Mouse (Mus musculus) intestine, embryonic 16.5 days (tissue): Measurements from ENCODE around the gene Ppcdc. TPM values are rescaled to one million over a fixed set of nuclear protein-coding genes. Genes with fewer than 3 reads are reported as not detected.

Source experiments
- ATAC-seq: fragments of 200-750 bp; cut with Nextera tagmentation; 2 replicates; pipeline ENCODE4 v1.8.0; 2017; ENCODE audit warnings: moderate TSS enrichment, moderate library complexity
- H3K27ac ChIP-seq: fragments of 300-500 bp; sonication (generic); 2 replicates; pipeline ENCODE4 v1.5.1; 2014; ENCODE audit warnings: mild to moderate bottlenecking, low read length
- H3K27me3 ChIP-seq: fragments of 300-500 bp; sonication (generic); replicated peaks from 2 replicates; pipeline ENCODE4 v1.6.1; 2014; ENCODE audit warnings: low read length, control low read depth, mixed read lengths; ENCODE audit not compliant: control insufficient read depth, insufficient read depth
- H3K36me3 ChIP-seq: fragments of 300-500 bp; sonication (generic); 2 replicates; pipeline ENCODE4 v1.6.1; 2014; ENCODE audit warnings: low read length, control low read depth; ENCODE audit not compliant: control insufficient read depth, insufficient read depth
- H3K4me1 ChIP-seq: fragments of 300-500 bp; sonication (generic); 2 replicates; pipeline ENCODE4 v1.6.1; 2014; ENCODE audit warnings: low read length, control low read depth, mixed read lengths; ENCODE audit not compliant: control insufficient read depth, insufficient read depth
- H3K4me2 ChIP-seq: fragments of 300-500 bp; sonication (generic); 2 replicates; pipeline ENCODE4 v1.6.1; 2014; ENCODE audit warnings: low read depth, low read length, control low read depth
- H3K4me3 ChIP-seq: fragments of 300-500 bp; sonication (generic); 2 replicates; pipeline ENCODE4 v1.5.1; 2014; ENCODE audit warnings: mild to moderate bottlenecking, low read length
- H3K9ac ChIP-seq: fragments of 300-500 bp; sonication (generic); 2 replicates; pipeline ENCODE4 v1.6.1; 2014; ENCODE audit warnings: low read depth, low read length
- H3K9me3 ChIP-seq: fragments of 300-500 bp; sonication (generic); 2 replicates; pipeline ENCODE4 v1.6.1; 2016; ENCODE audit warnings: low read length, control low read depth; ENCODE audit not compliant: control insufficient read depth
- WGBS: fragments of 180-500 bp; shearing (Covaris S2); extraction: QIAGEN DNeasy Blood & Tissue Kit; methylation state at CpG from one replicate; pipeline ENCODE4 v1.1.7; 2014; 5-methylcytosine and 5-hydroxymethylcytosine counted together
- polyA plus RNA-seq: library from polyadenylated mRNA; unstranded; fragments of >200 nt; fragmentation: Nextera tagmentation; extraction: Ambion mirVana; gene quantifications from 2 replicates; pipeline ENCODE4 v1.2.1, GENCODE M21; 2015

Ppcdc gene
- polyA plus RNA-seq, 1 experiment from 2014 or later: 29.4 TPM

- Histone ChIP-seq H3K4me3 (no peak overlapping the region), H3K4me1 (no peaks in the 10 kb centered on the region), H3K9me3 (peaks cover 13% of the 10 kb centered on the region), H3K4me2 (no peak overlapping the region), H3K27me3 (no peaks in the 10 kb centered on the region), H3K27ac (no peak overlapping the region), H3K9ac (no peak overlapping the region), H3K36me3 (no peaks in the 10 kb centered on the region)
- no peak for ATAC-seq
- 80% methylated on average over 2 of the region's 2 CpGs for WGBS
These were observed 41.2 kb downstream of the Ppcdc start for GRCm38 (mm10) chr9:57398773-57399172.

- H3K27ac ChIP-seq: peak overlapping the region; percentile 8; the same call in 1 of the 2 replicates
These were observed 47.0 kb downstream of the Ppcdc start for GRCm38 (mm10) chr9:57392892-57393291.

GRCm38 (mm10) chr9:57390869-57391268 is 49.1 kb downstream of the Ppcdc start:
- Histone ChIP-seq H3K4me3 (no peak overlapping the region), H3K36me3 (no peaks in the 10 kb centered on the region), H3K4me2 (no peak overlapping the region), H3K9ac (no peak overlapping the region), H3K4me1 (no peaks in the 10 kb centered on the region), H3K27me3 (no peaks in the 10 kb centered on the region), H3K9me3 (no peaks in the 10 kb centered on the region; the same call in none of the 2 replicates), H3K27ac (0 out of 2 replicates have a peak overlapping the region, but pooled peaks have one; percentile 17)
- ATAC-seq: no peak
- WGBS: 79% methylated on average over 3 of the region's 3 CpGs

More at GRCm38 (mm10) chr9:57392892-57393291, 47.0 kb downstream of the Ppcdc start:
- WGBS: 43% methylated on average over 1 of the region's 1 CpGs
- Histone ChIP-seq H3K9ac (no peak overlapping the region), H3K36me3 (no peaks in the 10 kb centered on the region), H3K4me3 (no peak overlapping the region), H3K4me2 (no peak overlapping the region), H3K4me1 (no peaks in the 10 kb centered on the region), H3K27me3 (no peaks in the 10 kb centered on the region), H3K9me3 (peaks cover 3% of the 10 kb centered on the region)
- peak; percentile 88 for ATAC-seq

GRCm38 (mm10) chr9:57389131-57389530 is 50.8 kb downstream of the Ppcdc start:
- no peak for ATAC-seq
- WGBS: 8% methylated on average over 1 of the region's 1 CpGs
- Histone ChIP-seq H3K27me3 (no peaks in the 10 kb centered on the region), H3K9me3 (no peaks in the 10 kb centered on the region; the same call in none of the 2 replicates), H3K36me3 (no peaks in the 10 kb centered on the region), H3K4me1 (no peaks in the 10 kb centered on the region), H3K4me2 (no peak overlapping the region), H3K27ac (no peak overlapping the region), H3K4me3 (no peak overlapping the region), H3K9ac (no peak overlapping the region)

GRCm38 (mm10) chr9:57386926-57387325 is 53.0 kb downstream of the Ppcdc start:
- no peak overlapping the region for H3K9ac ChIP-seq
- ATAC-seq: no peak
- H3K27ac ChIP-seq: no peak overlapping the region
- H3K4me1 ChIP-seq: no peaks in the 10 kb centered on the region
- H3K4me2 ChIP-seq: no peak overlapping the region
- WGBS: 74% methylated on average over 4 of the region's 4 CpGs
- no peaks in the 10 kb centered on the region for H3K27me3 ChIP-seq
- H3K4me3 ChIP-seq: no peak overlapping the region
- no peaks in the 10 kb centered on the region for H3K9me3 ChIP-seq
- no peaks in the 10 kb centered on the region for H3K36me3 ChIP-seq

GRCm38 (mm10) chr9:57384621-57385020 is 55.3 kb downstream of the Ppcdc start:
- H3K27me3 ChIP-seq: no peaks in the 10 kb centered on the region
- H3K4me3 ChIP-seq: no peak overlapping the region
- no peak overlapping the region for H3K4me2 ChIP-seq
- no peaks in the 10 kb centered on the region for H3K36me3 ChIP-seq
- no peaks in the 10 kb centered on the region for H3K9me3 ChIP-seq
- ATAC-seq: no peak
- WGBS: 56% methylated on average over 2 of the region's 2 CpGs
- H3K27ac ChIP-seq: no peak overlapping the region
- H3K9ac ChIP-seq: no peak overlapping the region
- H3K4me1 ChIP-seq: no peaks in the 10 kb centered on the region

- ATAC-seq: no peak
- WGBS: 90% methylated on average over 3 of the region's 3 CpGs
- H3K27me3 ChIP-seq: no peaks in the 10 kb centered on the region
- no peak overlapping the region for H3K27ac ChIP-seq
- H3K4me2 ChIP-seq: no peak overlapping the region
- no peaks in the 10 kb centered on the region for H3K36me3 ChIP-seq
- H3K4me3 ChIP-seq: no peak overlapping the region
- no peaks in the 10 kb centered on the region for H3K9me3 ChIP-seq
- H3K9ac ChIP-seq: no peak overlapping the region
- H3K4me1 ChIP-seq: no peaks in the 10 kb centered on the region
These were observed 78.9 kb downstream of the Ppcdc start for GRCm38 (mm10) chr9:57360999-57361398.

- Histone ChIP-seq H3K36me3 (no peaks in the 10 kb centered on the region), H3K4me1 (no peaks in the 10 kb centered on the region), H3K27me3 (no peaks in the 10 kb centered on the region), H3K4me3 (no peak overlapping the region), H3K9me3 (no peaks in the 10 kb centered on the region), H3K9ac (no peak overlapping the region), H3K4me2 (no peak overlapping the region), H3K27ac (no peak overlapping the region)
- 70% methylated on average over 2 of the region's 2 CpGs for WGBS
- ATAC-seq: no peak
These were observed 85.3 kb downstream of the Ppcdc start for GRCm38 (mm10) chr9:57354377-57355183.

GRCm38 (mm10) chr9:57351277-57351676 is 88.6 kb downstream of the Ppcdc start:
- Histone ChIP-seq H3K9me3 (no peaks in the 10 kb centered on the region), H3K27ac (no peak overlapping the region), H3K4me1 (no peaks in the 10 kb centered on the region), H3K9ac (no peak overlapping the region), H3K27me3 (no peaks in the 10 kb centered on the region), H3K36me3 (no peaks in the 10 kb centered on the region), H3K4me2 (no peak overlapping the region), H3K4me3 (no peak overlapping the region)
- ATAC-seq: no peak
- 71% methylated on average over 2 of the region's 2 CpGs for WGBS
